Mouse (Mus musculus): ENCODE measurements at regions not wholly inside any gene's neighbourhood (a gene's known extent, or its start where the extent isn't known, plus 50 kb on each side); places are given as distances from the start of the nearest gene placed in this dataset.

GRCm38 (mm10) chr13:110967109-110967508 lies 287.7 kb upstream of the Actbl2 start:
- Histone ChIP-seq H3K9ac (ENCODE audit: low read length) (peak overlapping the region; percentile 44; the same call in 1 of the 2 replicates), H3K27ac (ENCODE audit: low read length) (peak overlapping the region; percentile 89), H3K9me3 (replicated peaks; ENCODE audit: control insufficient read depth, low read length) (no peaks in the 10 kb centered on the region), H3K4me2 (ENCODE audit: low read depth, low read length) (0 out of 2 replicates have a peak overlapping the region, but pooled peaks have one; percentile 3), H3K4me1 (ENCODE audit: control insufficient read depth, insufficient read depth, low read length) (peaks cover 7% of the 10 kb centered on the region; the same call in 1 of the 2 replicates), H3K36me3 (ENCODE audit: control insufficient read depth, insufficient read depth, low read length) (no peaks in the 10 kb centered on the region), H3K4me3 (replicated peaks; ENCODE audit: low read length) (no peak overlapping the region), H3K27me3 (ENCODE audit: control insufficient read depth, insufficient read depth, low read length) (no peaks in the 10 kb centered on the region)
- WGBS, result 39% methylated on average over 8 of the region's 8 CpGs
- peak; percentile 41; the same call in 1 of the 2 replicates for ATAC-seq (ENCODE audit: insufficient read depth, low FRiP score)

- H3K27me3 ChIP-seq (ENCODE audit: control insufficient read depth, insufficient read depth, low read length), result no peaks in the 10 kb centered on the region
- H3K27ac ChIP-seq (ENCODE audit: low read length), result peak overlapping the region; percentile 89
- no peaks in the 10 kb centered on the region for H3K9me3 ChIP-seq (replicated peaks; ENCODE audit: control insufficient read depth, low read length)
- peaks cover 7% of the 10 kb centered on the region; the same call in 1 of the 2 replicates for H3K4me1 ChIP-seq (ENCODE audit: control insufficient read depth, insufficient read depth, low read length)
- no peak overlapping the region for H3K4me3 ChIP-seq (replicated peaks; ENCODE audit: low read length)
- 41% methylated on average over 5 of the region's 5 CpGs for WGBS
- 0 out of 2 replicates have a peak overlapping the region, but pooled peaks have one; percentile 44 for H3K9ac ChIP-seq (ENCODE audit: low read length)
- peak overlapping the region; percentile 3; the same call in 1 of the 2 replicates for H3K4me2 ChIP-seq (ENCODE audit: low read depth, low read length)
- H3K36me3 ChIP-seq (ENCODE audit: control insufficient read depth, insufficient read depth, low read length), result no peaks in the 10 kb centered on the region
- ATAC-seq (ENCODE audit: insufficient read depth, low FRiP score), result peak; percentile 92
Measured at GRCm38 (mm10) chr13:110967626-110968506, 286.9 kb upstream of the Actbl2 start.

GRCm38 (mm10) chr13:110968507-110968905 lies 286.3 kb upstream of the Actbl2 start:
- Histone ChIP-seq H3K4me3 (replicated peaks; ENCODE audit: low read length) (no peak overlapping the region), H3K27ac (ENCODE audit: low read length) (no peak overlapping the region), H3K36me3 (ENCODE audit: control insufficient read depth, insufficient read depth, low read length) (no peaks in the 10 kb centered on the region), H3K9me3 (replicated peaks; ENCODE audit: control insufficient read depth, low read length) (no peaks in the 10 kb centered on the region), H3K4me2 (ENCODE audit: low read depth, low read length) (no peak overlapping the region), H3K27me3 (ENCODE audit: control insufficient read depth, insufficient read depth, low read length) (no peaks in the 10 kb centered on the region), H3K9ac (ENCODE audit: low read length) (no peak overlapping the region), H3K4me1 (ENCODE audit: control insufficient read depth, insufficient read depth, low read length) (peaks cover 7% of the 10 kb centered on the region; the same call in 1 of the 2 replicates)
- 28% methylated on average over 7 of the region's 7 CpGs for WGBS
- peak; percentile 44; the same call in 1 of the 2 replicates for ATAC-seq (ENCODE audit: insufficient read depth, low FRiP score)

- Histone ChIP-seq H3K4me1 (ENCODE audit: control insufficient read depth, insufficient read depth, low read length) (no peaks in the 10 kb centered on the region), H3K9me3 (replicated peaks; ENCODE audit: control insufficient read depth, low read length) (no peaks in the 10 kb centered on the region), H3K27ac (ENCODE audit: low read length) (no peak overlapping the region), H3K36me3 (ENCODE audit: control insufficient read depth, insufficient read depth, low read length) (no peaks in the 10 kb centered on the region), H3K9ac (ENCODE audit: low read length) (no peak overlapping the region), H3K4me3 (replicated peaks; ENCODE audit: low read length) (no peak overlapping the region), H3K27me3 (ENCODE audit: control insufficient read depth, insufficient read depth, low read length) (no peaks in the 10 kb centered on the region), H3K4me2 (ENCODE audit: low read depth, low read length) (no peak overlapping the region)
- 77% methylated on average over 5 of the region's 5 CpGs for WGBS
- no peak for ATAC-seq (ENCODE audit: insufficient read depth, low FRiP score)
Measured at GRCm38 (mm10) chr13:110977379-110977778, 277.4 kb upstream of the Actbl2 start.

- no peak overlapping the region for H3K27ac ChIP-seq (ENCODE audit: low read length)
- H3K9me3 ChIP-seq (replicated peaks; ENCODE audit: control insufficient read depth, low read length), result no peaks in the 10 kb centered on the region
- no peak overlapping the region for H3K4me2 ChIP-seq (ENCODE audit: low read depth, low read length)
- no peak overlapping the region for H3K4me3 ChIP-seq (replicated peaks; ENCODE audit: low read length)
- no peak overlapping the region for H3K9ac ChIP-seq (ENCODE audit: low read length)
- no peak for ATAC-seq (ENCODE audit: insufficient read depth, low FRiP score)
- 81% methylated on average over 3 of the region's 3 CpGs for WGBS
- no peaks in the 10 kb centered on the region for H3K4me1 ChIP-seq (ENCODE audit: control insufficient read depth, insufficient read depth, low read length)
- no peaks in the 10 kb centered on the region for H3K36me3 ChIP-seq (ENCODE audit: control insufficient read depth, insufficient read depth, low read length)
- no peaks in the 10 kb centered on the region for H3K27me3 ChIP-seq (ENCODE audit: control insufficient read depth, insufficient read depth, low read length)
Measured at GRCm38 (mm10) chr13:110978022-110978421, 276.8 kb upstream of the Actbl2 start.

- Histone ChIP-seq H3K9ac (ENCODE audit: low read length) (no peak overlapping the region), H3K27ac (ENCODE audit: low read length) (no peak overlapping the region), H3K36me3 (ENCODE audit: control insufficient read depth, insufficient read depth, low read length) (no peaks in the 10 kb centered on the region), H3K27me3 (ENCODE audit: control insufficient read depth, insufficient read depth, low read length) (no peaks in the 10 kb centered on the region), H3K4me2 (ENCODE audit: low read depth, low read length) (no peak overlapping the region), H3K4me1 (ENCODE audit: control insufficient read depth, insufficient read depth, low read length) (no peaks in the 10 kb centered on the region), H3K9me3 (replicated peaks; ENCODE audit: control insufficient read depth, low read length) (no peaks in the 10 kb centered on the region), H3K4me3 (replicated peaks; ENCODE audit: low read length) (no peak overlapping the region)
- WGBS, result 82% methylated on average over 2 of the region's 2 CpGs
- no peak for ATAC-seq (ENCODE audit: insufficient read depth, low FRiP score)
Measured at GRCm38 (mm10) chr13:110990677-110991076, 264.1 kb upstream of the Actbl2 start.

GRCm38 (mm10) chr13:110991121-110991520 lies 263.7 kb upstream of the Actbl2 start:
- WGBS, result 96% methylated on average over 2 of the region's 2 CpGs
- H3K4me3 ChIP-seq (replicated peaks; ENCODE audit: low read length), result no peak overlapping the region
- no peaks in the 10 kb centered on the region for H3K36me3 ChIP-seq (ENCODE audit: control insufficient read depth, insufficient read depth, low read length)
- no peak for ATAC-seq (ENCODE audit: insufficient read depth, low FRiP score)
- H3K4me1 ChIP-seq (ENCODE audit: control insufficient read depth, insufficient read depth, low read length), result no peaks in the 10 kb centered on the region
- H3K9ac ChIP-seq (ENCODE audit: low read length), result no peak overlapping the region
- no peaks in the 10 kb centered on the region for H3K9me3 ChIP-seq (replicated peaks; ENCODE audit: control insufficient read depth, low read length)
- H3K4me2 ChIP-seq (ENCODE audit: low read depth, low read length), result no peak overlapping the region
- no peak overlapping the region for H3K27ac ChIP-seq (ENCODE audit: low read length)
- H3K27me3 ChIP-seq (ENCODE audit: control insufficient read depth, insufficient read depth, low read length), result no peaks in the 10 kb centered on the region

- WGBS, result 78% methylated on average over 3 of the region's 3 CpGs
- no peak overlapping the region for H3K4me3 ChIP-seq (replicated peaks; ENCODE audit: low read length)
Measured at GRCm38 (mm10) chr13:110994596-110994995, 260.2 kb upstream of the Actbl2 start.

GRCm38 (mm10) chr13:111002670-111003069 lies 252.1 kb upstream of the Actbl2 start:
- 85% methylated on average over 4 of the region's 4 CpGs for WGBS
- Histone ChIP-seq H3K27me3 (ENCODE audit: control insufficient read depth, insufficient read depth, low read length) (no peaks in the 10 kb centered on the region), H3K4me3 (replicated peaks; ENCODE audit: low read length) (no peak overlapping the region), H3K36me3 (ENCODE audit: control insufficient read depth, insufficient read depth, low read length) (no peaks in the 10 kb centered on the region), H3K9me3 (replicated peaks; ENCODE audit: control insufficient read depth, low read length) (no peaks in the 10 kb centered on the region), H3K27ac (ENCODE audit: low read length) (no peak overlapping the region), H3K9ac (ENCODE audit: low read length) (no peak overlapping the region), H3K4me1 (ENCODE audit: control insufficient read depth, insufficient read depth, low read length) (no peaks in the 10 kb centered on the region), H3K4me2 (ENCODE audit: low read depth, low read length) (no peak overlapping the region)
- no peak for ATAC-seq (ENCODE audit: insufficient read depth, low FRiP score)

More at GRCm38 (mm10) chr13:110994596-110994995, 260.2 kb upstream of the Actbl2 start:
- no peak for ATAC-seq (ENCODE audit: insufficient read depth, low FRiP score)
- Histone ChIP-seq H3K27ac (ENCODE audit: low read length) (no peak overlapping the region), H3K9ac (ENCODE audit: low read length) (no peak overlapping the region), H3K4me2 (ENCODE audit: low read depth, low read length) (no peak overlapping the region), H3K36me3 (ENCODE audit: control insufficient read depth, insufficient read depth, low read length) (no peaks in the 10 kb centered on the region), H3K9me3 (replicated peaks; ENCODE audit: control insufficient read depth, low read length) (no peaks in the 10 kb centered on the region), H3K27me3 (ENCODE audit: control insufficient read depth, insufficient read depth, low read length) (no peaks in the 10 kb centered on the region), H3K4me1 (ENCODE audit: control insufficient read depth, insufficient read depth, low read length) (no peaks in the 10 kb centered on the region)

Data from stomach, embryonic 16.5 days (tissue).